Mouse (Mus musculus): ENCODE results near the gene Smarca2. TPM values are rescaled to one million over a fixed set of nuclear protein-coding genes. Genes with fewer than 3 reads are reported as not detected.

Gene Smarca2
- total RNA-seq, 2 experiments from 2014 or later: 280 to 296 TPM

- no peak for DNase-seq (ENCODE audit: extremely low spot score in 1 of 2, low spot score in 2 of 2)
- TF ChIP-seq CTCF (IDR thresholded peaks at IDR 0.05): no peak
- Histone ChIP-seq H3K27ac (no peak overlapping the region), H3K4me3 (no peak overlapping the region)
- intact Hi-C loops (cut with DNase I): no loop called here
Measured at GRCm38 (mm10) chr19:26752611-26753163, 147.8 kb downstream of the Smarca2 start.

- intact Hi-C loops (cut with DNase I): no loop called here
- H3K27ac ChIP-seq: no peak overlapping the region
- DNase-seq (ENCODE audit: extremely low spot score in 1 of 2, low spot score in 2 of 2): no peak
- no peak overlapping the region for H3K4me3 ChIP-seq
- TF ChIP-seq CTCF (IDR thresholded peaks at IDR 0.05): no peak
Measured at GRCm38 (mm10) chr19:26753266-26753872, 148.5 kb downstream of the Smarca2 start.

GRCm38 (mm10) chr19:26754016-26754794, 149.4 kb downstream of the Smarca2 start:
- H3K4me3 ChIP-seq: no peak overlapping the region
- peak overlapping the region; percentile 71 for H3K27ac ChIP-seq
- DNase-seq (ENCODE audit: extremely low spot score in 1 of 2, low spot score in 2 of 2): no peak
- intact Hi-C loops (cut with DNase I): no loop called here
- no peak for TF ChIP-seq CTCF (IDR thresholded peaks at IDR 0.05)

- TF ChIP-seq CTCF (IDR thresholded peaks at IDR 0.05): no peak
- no peak for DNase-seq (ENCODE audit: extremely low spot score in 1 of 2, low spot score in 2 of 2)
- Histone ChIP-seq H3K4me3 (no peak overlapping the region), H3K27ac (no peak overlapping the region)
- intact Hi-C loops (cut with DNase I): no loop called here
Measured at GRCm38 (mm10) chr19:26755991-26756390, 151.1 kb downstream of the Smarca2 start.

GRCm38 (mm10) chr19:26756399-26756798, 151.5 kb downstream of the Smarca2 start:
- no peak for TF ChIP-seq CTCF (IDR thresholded peaks at IDR 0.05)
- intact Hi-C loops (cut with DNase I): no loop called here
- DNase-seq (ENCODE audit: extremely low spot score in 1 of 2, low spot score in 2 of 2): no peak
- Histone ChIP-seq H3K27ac (no peak overlapping the region), H3K4me3 (no peak overlapping the region)

GRCm38 (mm10) chr19:26758156-26758555, 153.3 kb downstream of the Smarca2 start:
- Histone ChIP-seq H3K27ac (peak overlapping the region; percentile 38; the same call in 1 of the 2 replicates), H3K4me3 (no peak overlapping the region)
- TF ChIP-seq CTCF (IDR thresholded peaks at IDR 0.05): no peak
- intact Hi-C loops (cut with DNase I): no loop called here
- no peak for DNase-seq (ENCODE audit: extremely low spot score in 1 of 2, low spot score in 2 of 2)

GRCm38 (mm10) chr19:26758620-26759019, 153.8 kb downstream of the Smarca2 start:
- intact Hi-C loops (cut with DNase I): no loop called here
- TF ChIP-seq CTCF (IDR thresholded peaks at IDR 0.05): no peak
- no peak overlapping the region for H3K4me3 ChIP-seq

GRCm38 (mm10) chr19:26759295-26759694, 154.4 kb downstream of the Smarca2 start:
- H3K4me3 ChIP-seq: no peak overlapping the region
- DNase-seq (ENCODE audit: extremely low spot score in 1 of 2, low spot score in 2 of 2): no peak
- TF ChIP-seq CTCF (IDR thresholded peaks at IDR 0.05): no peak
- no peak overlapping the region for H3K27ac ChIP-seq
- intact Hi-C loops (cut with DNase I): no loop called here

More at GRCm38 (mm10) chr19:26758620-26759019, 153.8 kb downstream of the Smarca2 start:
- peak overlapping the region; percentile 38; the same call in 1 of the 2 replicates for H3K27ac ChIP-seq
- DNase-seq (ENCODE audit: extremely low spot score in 1 of 2, low spot score in 2 of 2): no peak

- intact Hi-C loops (cut with DNase I): no loop called here
- H3K4me3 ChIP-seq: no peak overlapping the region
- H3K27ac ChIP-seq: no peak overlapping the region
Measured at GRCm38 (mm10) chr19:26761257-26761656, 156.4 kb downstream of the Smarca2 start.

GRCm38 (mm10) chr19:26765483-26765882, 160.6 kb downstream of the Smarca2 start:
- intact Hi-C loops (cut with DNase I): no loop called here
- Histone ChIP-seq H3K27ac (no peak overlapping the region), H3K4me3 (no peak overlapping the region)
- DNase-seq (ENCODE audit: extremely low spot score in 1 of 2, low spot score in 2 of 2): no peak
- TF ChIP-seq CTCF (IDR thresholded peaks at IDR 0.05): no peak

More at GRCm38 (mm10) chr19:26761257-26761656, 156.4 kb downstream of the Smarca2 start:
- no peak for DNase-seq (ENCODE audit: extremely low spot score in 1 of 2, low spot score in 2 of 2)
- no peak for TF ChIP-seq CTCF (IDR thresholded peaks at IDR 0.05)

- no peak for DNase-seq (ENCODE audit: extremely low spot score in 1 of 2, low spot score in 2 of 2)
- Histone ChIP-seq H3K27ac (no peak overlapping the region), H3K4me3 (no peak overlapping the region)
- no peak for TF ChIP-seq CTCF (IDR thresholded peaks at IDR 0.05)
- intact Hi-C loops (cut with DNase I): no loop called here
Measured at GRCm38 (mm10) chr19:26767454-26767853, 162.6 kb downstream of the Smarca2 start.

- H3K4me3 ChIP-seq: no peak overlapping the region
- no peak overlapping the region for H3K27ac ChIP-seq
- no peak for TF ChIP-seq CTCF (IDR thresholded peaks at IDR 0.05)
- intact Hi-C loops (cut with DNase I): no loop called here
- DNase-seq (ENCODE audit: extremely low spot score in 1 of 2, low spot score in 2 of 2): no peak
Measured at GRCm38 (mm10) chr19:26767941-26768340, 163.1 kb downstream of the Smarca2 start.
